Mouse (Mus musculus): ENCODE data around the gene Cenpq. TPM values are rescaled to one million over a fixed set of nuclear protein-coding genes. Genes with fewer than 3 reads are reported as not detected.

Gene Cenpq
- total RNA-seq, 2 experiments from 2014 or later, result 36.4 to 50.7 TPM

Other genes starting within 250 kb of the Cenpq start
- gene Esp1, start 207.9 kb downstream of the Cenpq start, total RNA-seq (2015), result not detected in 2 replicates
- gene Esp1, start 207.9 kb downstream of the Cenpq start, total RNA-seq (2017), result not detected in 2 replicates
- gene Crisp2, start 128.0 kb downstream of the Cenpq start, total RNA-seq (2015), result not detected in 2 replicates
- not detected in 2 replicates for gene Crisp2, start 128.0 kb downstream of the Cenpq start, total RNA-seq (2017)
- 3.8 and 11.0 TPM in 2 replicates for gene Rhag, start 123.9 kb downstream of the Cenpq start, total RNA-seq (2015)
- 2.1 and 4.1 TPM in 2 replicates for gene Rhag, start 123.9 kb downstream of the Cenpq start, total RNA-seq (2017)
- 1.7 and 2.2 TPM in 2 replicates for gene 9130008F23Rik, start 54.5 kb downstream of the Cenpq start, total RNA-seq (2015)
- 1.5 and 2.9 TPM in 2 replicates for gene 9130008F23Rik, start 54.5 kb downstream of the Cenpq start, total RNA-seq (2017)
- not detected in 2 replicates for gene Glyatl3, start 20.7 kb downstream of the Cenpq start, total RNA-seq (2015)
- gene Glyatl3, start 20.7 kb downstream of the Cenpq start, total RNA-seq (2017), result not detected in 2 replicates
- 9.7 and 12.3 TPM in 2 replicates for gene Mut, start 362 bp downstream of the Cenpq start, total RNA-seq (2015)
- 17.6 and 18.6 TPM in 2 replicates for gene Mut, start 362 bp downstream of the Cenpq start, total RNA-seq (2017)

All from megakaryocyte, adult 5-6 weeks (primary cell).